Mouse (Mus musculus) ES-E14 (cell line): Measurements from ENCODE around the gene Olfr161.
"Not testable (repeated sequence)": the region's sequence is repeated elsewhere in the genome, so short reads cannot be mapped to it uniquely, and the experiment has no call there.

Experiments used
- CHD2 ChIP-seq: IDR thresholded peaks from 2 replicates; pipeline ENCODE4 v1.6.1; 2014; ENCODE audit warnings: mild to moderate bottlenecking, low read depth, low read length, inconsistent platforms
- ZC3H11A ChIP-seq: IDR thresholded peaks from 2 replicates; pipeline ENCODE4 v1.6.1; 2012; ENCODE audit warnings: low read depth, mild to moderate bottlenecking, inconsistent platforms, low read length, borderline replicate concordance
- ZNF384 ChIP-seq: IDR thresholded peaks from 2 replicates; pipeline ENCODE4 v1.6.1; 2012; ENCODE audit warnings: low read depth, low read length, inconsistent platforms

- not testable (repeated sequence) for TF ChIP-seq ZC3H11A, CHD2, ZNF384
Observed at GRCm38 (mm10) chr16:3631376-3631775, 40.5 kb downstream of the Olfr161 start.
